Comparison of ENCODE assay signal across 27 mouse cellular contexts in genomic region chr7:115192482-115192881, GRCm38 (mm10).
DNase-seq lines count a peak whose midpoint lies in the region; ATAC-seq and TF ChIP-seq lines count a peak whose summit lies in the region.
"Had no signal": no experiment of that assay in that cellular context is flagged by ENCODE, and none has a peak within 500 bp of the region (broad histone marks: within the 10 kb centered on the region; RNA-seq: fewer than 3 reads in every experiment).

No protein-coding gene starts in this region.

- H3K9me3 ChIP-seq in forebrain, embryonic 13.5 days (replicated peaks), result no peaks in the 10 kb centered on the region
- H3K9me3 ChIP-seq in forebrain, embryonic 14.5 days (replicated peaks; ENCODE audit: control insufficient read depth, low read length), result no peaks in the 10 kb centered on the region
- H3K9me3 ChIP-seq in intestine, embryonic 15.5 days, result no peaks in the 10 kb centered on the region
- no peaks in the 10 kb centered on the region for H3K9me3 ChIP-seq in intestine, postnatal 0 days (ENCODE audit: control insufficient read depth)
- H3K9me3 ChIP-seq in midbrain, embryonic 11.5 days (ENCODE audit: control insufficient read depth, low read length), result no peaks in the 10 kb centered on the region
- no peaks in the 10 kb centered on the region for H3K9me3 ChIP-seq in midbrain, embryonic 15.5 days
- no peaks in the 10 kb centered on the region for H3K9me3 ChIP-seq in intestine, embryonic 16.5 days (ENCODE audit: control insufficient read depth, low read length)
- H3K9me3 ChIP-seq: embryonic facial prominence, embryonic 13.5 days; forebrain, embryonic 10.5 days; heart, embryonic 12.5 days; heart, embryonic 15.5 days had no signal

- no peak overlapping the region for H3K9ac ChIP-seq in forebrain, embryonic 13.5 days
- no peak overlapping the region for H3K9ac ChIP-seq in forebrain, embryonic 14.5 days (ENCODE audit: low read length)
- H3K9ac ChIP-seq in intestine, embryonic 15.5 days, result no peak overlapping the region
- no peak overlapping the region for H3K9ac ChIP-seq in intestine, postnatal 0 days (ENCODE audit: low read depth, low read length)
- H3K9ac ChIP-seq in midbrain, embryonic 11.5 days (ENCODE audit: low read length), result no peak overlapping the region
- H3K9ac ChIP-seq in midbrain, embryonic 15.5 days, result no peak overlapping the region
- H3K9ac ChIP-seq in intestine, embryonic 16.5 days (ENCODE audit: low read depth, low read length), result no peak overlapping the region
- H3K9ac ChIP-seq: embryonic facial prominence, embryonic 13.5 days; forebrain, postnatal 0 days; heart, embryonic 12.5 days; heart, embryonic 15.5 days; hindbrain, embryonic 14.5 days had no signal

- TF ChIP-seq CTCF in intestine, postnatal 0 days (IDR thresholded peaks at IDR 0.05; ENCODE audit: low read depth), result no peak

- peaks cover 68% of the 10 kb centered on the region for H3K27me3 ChIP-seq in forebrain, embryonic 13.5 days
- no peaks in the 10 kb centered on the region; the same call in 1 of the 2 replicates for H3K27me3 ChIP-seq in forebrain, embryonic 14.5 days (replicated peaks; ENCODE audit: control insufficient read depth, insufficient read depth, low read length)
- no peaks in the 10 kb centered on the region for H3K27me3 ChIP-seq in intestine, embryonic 15.5 days (replicated peaks)
- H3K27me3 ChIP-seq in intestine, postnatal 0 days (replicated peaks; ENCODE audit: control insufficient read depth, insufficient read depth, low read length), result no peaks in the 10 kb centered on the region
- no peaks in the 10 kb centered on the region for H3K27me3 ChIP-seq in midbrain, embryonic 11.5 days (ENCODE audit: control insufficient read depth, insufficient read depth, low read length)
- no peaks in the 10 kb centered on the region for H3K27me3 ChIP-seq in midbrain, embryonic 15.5 days (replicated peaks)
- H3K27me3 ChIP-seq in intestine, embryonic 16.5 days (replicated peaks; ENCODE audit: control insufficient read depth, insufficient read depth, low read length), result no peaks in the 10 kb centered on the region
- H3K27me3 ChIP-seq: heart, embryonic 12.5 days had no signal

- no peak overlapping the region for H3K27ac ChIP-seq in forebrain, embryonic 13.5 days
- H3K27ac ChIP-seq in forebrain, embryonic 14.5 days (ENCODE audit: low read depth, low read length), result no peak overlapping the region
- H3K27ac ChIP-seq in intestine, embryonic 15.5 days, result no peak overlapping the region
- no peak overlapping the region for H3K27ac ChIP-seq in intestine, postnatal 0 days (ENCODE audit: low read depth, low read length)
- H3K27ac ChIP-seq in midbrain, embryonic 11.5 days (ENCODE audit: low read depth, low read length), result no peak overlapping the region
- no peak overlapping the region for H3K27ac ChIP-seq in midbrain, embryonic 15.5 days
- H3K27ac ChIP-seq in intestine, embryonic 16.5 days (ENCODE audit: low read length), result no peak overlapping the region
- H3K27ac ChIP-seq: embryonic facial prominence, embryonic 13.5 days; forebrain, embryonic 10.5 days; gastrocnemius, adult 2 months; heart, embryonic 15.5 days; hindbrain, embryonic 14.5 days; hindbrain, postnatal 0 days had no signal

- H3K4me3 ChIP-seq in forebrain, embryonic 13.5 days, result no peak overlapping the region
- no peak overlapping the region for H3K4me3 ChIP-seq in forebrain, embryonic 14.5 days (ENCODE audit: low read depth, low read length)
- H3K4me3 ChIP-seq in intestine, embryonic 15.5 days (replicated peaks), result no peak overlapping the region
- no peak overlapping the region for H3K4me3 ChIP-seq in intestine, postnatal 0 days (ENCODE audit: low read depth, low read length)
- no peak overlapping the region for H3K4me3 ChIP-seq in midbrain, embryonic 11.5 days (ENCODE audit: low read depth, low read length)
- H3K4me3 ChIP-seq in midbrain, embryonic 15.5 days, result no peak overlapping the region
- no peak overlapping the region for H3K4me3 ChIP-seq in intestine, embryonic 16.5 days (ENCODE audit: low read length)
- H3K4me3 ChIP-seq: embryonic facial prominence, embryonic 13.5 days; forebrain, embryonic 10.5 days; gastrocnemius, adult 2 months; heart, embryonic 12.5 days; heart, embryonic 15.5 days had no signal

- H3K4me1 ChIP-seq in forebrain, embryonic 13.5 days, result peaks cover 26% of the 10 kb centered on the region
- H3K4me1 ChIP-seq in forebrain, embryonic 14.5 days (ENCODE audit: control insufficient read depth, insufficient read depth, low read length), result peaks cover 10% of the 10 kb centered on the region
- H3K4me1 ChIP-seq in intestine, embryonic 15.5 days (replicated peaks), result no peaks in the 10 kb centered on the region
- no peaks in the 10 kb centered on the region for H3K4me1 ChIP-seq in intestine, postnatal 0 days (replicated peaks; ENCODE audit: control insufficient read depth, insufficient read depth, low read length)
- peaks cover 5% of the 10 kb centered on the region; the same call in 1 of the 2 replicates for H3K4me1 ChIP-seq in midbrain, embryonic 11.5 days (ENCODE audit: control insufficient read depth, insufficient read depth, low read length)
- peaks cover 12% of the 10 kb centered on the region for H3K4me1 ChIP-seq in midbrain, embryonic 15.5 days
- H3K4me1 ChIP-seq in intestine, embryonic 16.5 days (ENCODE audit: control insufficient read depth, insufficient read depth, low read length), result no peaks in the 10 kb centered on the region

- no peak for ATAC-seq in forebrain, embryonic 13.5 days
- no peak for ATAC-seq in forebrain, embryonic 14.5 days
- ATAC-seq in intestine, embryonic 15.5 days, result peak; percentile 45; the same call in 1 of the 2 replicates
- ATAC-seq in intestine, postnatal 0 days, result no peak
- ATAC-seq in midbrain, embryonic 11.5 days (ENCODE audit: low FRiP score), result no peak
- no peak for ATAC-seq in midbrain, embryonic 15.5 days (replicated peaks)
- peak; percentile 55 for ATAC-seq in intestine, embryonic 16.5 days
- ATAC-seq: inflammation-experienced regulatory T-cells, adult 6 months had no signal

- no peaks in the 10 kb centered on the region for H3K36me3 ChIP-seq in forebrain, embryonic 13.5 days (ENCODE audit: poor library complexity, severe bottlenecking)
- no peaks in the 10 kb centered on the region for H3K36me3 ChIP-seq in forebrain, embryonic 14.5 days (ENCODE audit: control insufficient read depth, insufficient read depth, low read length)
- H3K36me3 ChIP-seq in intestine, embryonic 15.5 days, result no peaks in the 10 kb centered on the region
- H3K36me3 ChIP-seq in intestine, postnatal 0 days (ENCODE audit: control insufficient read depth, insufficient read depth), result no peaks in the 10 kb centered on the region
- no peaks in the 10 kb centered on the region for H3K36me3 ChIP-seq in midbrain, embryonic 11.5 days (ENCODE audit: control insufficient read depth, insufficient read depth, low read length)
- no peaks in the 10 kb centered on the region for H3K36me3 ChIP-seq in midbrain, embryonic 15.5 days (replicated peaks)
- no peaks in the 10 kb centered on the region for H3K36me3 ChIP-seq in intestine, embryonic 16.5 days (ENCODE audit: control insufficient read depth, insufficient read depth, low read length)
- H3K36me3 ChIP-seq: embryonic facial prominence, embryonic 13.5 days; forebrain, embryonic 10.5 days; heart, embryonic 12.5 days; heart, embryonic 15.5 days had no signal

- 32% methylated on average over 5 of the region's 5 CpGs for WGBS in forebrain, embryonic 13.5 days
- 37% methylated on average over 5 of the region's 5 CpGs for WGBS in forebrain, embryonic 14.5 days
- WGBS in intestine, embryonic 15.5 days, result 41% methylated on average over 5 of the region's 5 CpGs
- 55% methylated on average over 5 of the region's 5 CpGs for WGBS in intestine, postnatal 0 days
- 55% methylated on average over 5 of the region's 5 CpGs for WGBS in midbrain, embryonic 11.5 days
- 53% methylated on average over 5 of the region's 5 CpGs for WGBS in midbrain, embryonic 15.5 days
- WGBS in intestine, embryonic 16.5 days, result 37% methylated on average over 5 of the region's 5 CpGs

- DNase-seq in forebrain, embryonic 14.5 days (ENCODE audit: low spot score), result no peak
- peak; percentile 54 for DNase-seq in midbrain, embryonic 11.5 days (ENCODE audit: low spot score, missing footprints)
- no peak for DNase-seq in thymus, postnatal 4 days
- DNase-seq: adrenal gland, adult 2 months; adrenal gland, postnatal 14 days; B cell, adult 2 months; cerebellum, adult 11 months; cerebellum, adult 2 months; cerebellum, adult 9-11 months; cerebellum, postnatal 25 days; forebrain, postnatal 0 days; gastrocnemius, adult 2 months; gastrocnemius, postnatal 14 days; heart, adult 11 months; heart, postnatal 4 days had no signal

- peak overlapping the region; percentile 21; the same call in 1 of the 2 replicates for H3K4me2 ChIP-seq in forebrain, embryonic 13.5 days
- no peak overlapping the region for H3K4me2 ChIP-seq in forebrain, embryonic 14.5 days (ENCODE audit: low read length)
- no peak overlapping the region for H3K4me2 ChIP-seq in intestine, embryonic 15.5 days (replicated peaks)
- no peak overlapping the region for H3K4me2 ChIP-seq in intestine, postnatal 0 days (replicated peaks; ENCODE audit: low read depth)
- no peak overlapping the region for H3K4me2 ChIP-seq in midbrain, embryonic 11.5 days
- no peak overlapping the region for H3K4me2 ChIP-seq in midbrain, embryonic 15.5 days
- H3K4me2 ChIP-seq in intestine, embryonic 16.5 days (ENCODE audit: low read depth, low read length), result no peak overlapping the region
- H3K4me2 ChIP-seq: embryonic facial prominence, embryonic 13.5 days; heart, embryonic 12.5 days; heart, embryonic 15.5 days; hindbrain, embryonic 14.5 days had no signal

Comparison
In these comparisons a context has a peak if more than half of its experiments do, and no peak if none do; other contexts are left out.
1. ATAC-seq: peak in intestine, embryonic 15.5 days (single experiment) and intestine, embryonic 16.5 days (single experiment); none in forebrain, embryonic 13.5 days (single experiment), forebrain, embryonic 14.5 days (single experiment), intestine, postnatal 0 days (single experiment), midbrain, embryonic 11.5 days (single experiment) and midbrain, embryonic 15.5 days (single experiment).